In the genomic region with DNA sequence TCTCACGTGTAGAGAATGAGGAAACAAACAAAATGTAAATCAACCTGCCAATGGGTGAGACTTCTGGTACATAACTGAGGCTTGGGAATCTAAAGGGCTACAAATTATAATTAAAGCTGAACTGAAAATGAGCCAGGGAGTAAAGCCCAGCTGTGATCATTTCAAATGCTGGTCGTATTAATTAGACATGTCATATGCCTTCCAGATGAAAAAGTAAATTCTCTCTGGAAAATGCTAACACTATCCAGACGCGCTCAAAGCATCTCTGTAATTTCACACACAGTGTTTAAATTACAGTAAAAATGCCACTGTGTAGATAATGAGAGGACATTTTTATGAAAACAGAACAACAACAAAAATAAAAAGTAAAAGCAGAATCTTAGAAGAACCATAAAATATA, we compare ENCODE assay signal across 14 mouse cellular contexts.
"Had no signal": no experiment of that assay in that cellular context is flagged by ENCODE, and none has a peak within 500 bp of the region (broad histone marks: within the 10 kb centered on the region; RNA-seq: fewer than 3 reads in every experiment).

No protein-coding gene starts in this region.

- H3K9me3 ChIP-seq: limb, embryonic 15.5 days; liver, embryonic 12.5 days had no signal

- H3K9ac ChIP-seq: limb, embryonic 15.5 days; liver, embryonic 12.5 days; lung, embryonic 14.5 days had no signal

- H3K36me3 ChIP-seq: limb, embryonic 15.5 days; liver, embryonic 12.5 days had no signal

- DNase-seq: kidney, adult 11 months; kidney, adult 9 months; kidney, postnatal 36 days; layer of hippocampus, adult 9-11 months; layer of hippocampus, postnatal 36 days; lung, embryonic 14.5 days; lung, postnatal 10 days; lung, postnatal 4 days; right cerebral cortex, postnatal 25 days; thymus, postnatal 4 days had no signal

- ATAC-seq: liver, embryonic 12.5 days had no signal

- H3K4me2 ChIP-seq: limb, embryonic 15.5 days; liver, embryonic 12.5 days; lung, embryonic 14.5 days had no signal

- H3K4me1 ChIP-seq: limb, embryonic 15.5 days; liver, embryonic 12.5 days had no signal

- H3K27ac ChIP-seq: kidney, postnatal 0 days; limb, embryonic 15.5 days; liver, embryonic 12.5 days; stomach, postnatal 0 days had no signal

- H3K4me3 ChIP-seq: limb, embryonic 15.5 days; liver, embryonic 12.5 days had no signal

- H3K27me3 ChIP-seq: limb, embryonic 15.5 days; liver, embryonic 12.5 days had no signal
